Mouse (Mus musculus) megakaryocyte, embryonic 14.5 days (primary cell): Measurements from ENCODE around the gene Sept9. TPM values are rescaled to one million over a fixed set of nuclear protein-coding genes. Genes with fewer than 3 reads are reported as not detected.

Experiments used
- H3K27me3 ChIP-seq: replicated peaks from 2 replicates; pipeline ENCODE3; 2012; ENCODE audit warnings: inconsistent platforms
- H3K36me3 ChIP-seq: replicated peaks from 2 replicates; pipeline ENCODE3; 2012; ENCODE audit warnings: low read length, inconsistent platforms, mixed read lengths
- H3K4me1 ChIP-seq: 2 replicates; pipeline ENCODE4 v1.6.1; 2012; ENCODE audit warnings: inconsistent platforms
- H3K4me3 ChIP-seq: replicated peaks from 2 replicates; pipeline ENCODE3; 2012; ENCODE audit warnings: moderate library complexity, mild to moderate bottlenecking, inconsistent platforms
- H3K9me3 ChIP-seq: 2 replicates; pipeline ENCODE4 v1.6.1; 2012; ENCODE audit warnings: inconsistent platforms
- FLI1 ChIP-seq: IDR thresholded peaks from 2 replicates; pipeline ENCODE4 v1.6.1; 2012; ENCODE audit warnings: low read length, inconsistent platforms, mixed read lengths
- GATA1 ChIP-seq: IDR thresholded peaks from 3 replicates; pipeline ENCODE4 v1.6.1; 2012; ENCODE audit warnings: mixed read lengths, low read length, inconsistent platforms, borderline replicate concordance
- polyA plus RNA-seq: library from polyadenylated mRNA; stranded (reverse); fragments of >175 nt; gene quantifications from 2 replicates; pipeline ENCODE4 v1.2.3, GENCODE M21; 2012; ENCODE audit warnings: low replicate concordance; ENCODE audit not compliant: insufficient read depth

The Sept9 gene
- polyA plus RNA-seq, 1 experiment: 618 TPM

DNA sequence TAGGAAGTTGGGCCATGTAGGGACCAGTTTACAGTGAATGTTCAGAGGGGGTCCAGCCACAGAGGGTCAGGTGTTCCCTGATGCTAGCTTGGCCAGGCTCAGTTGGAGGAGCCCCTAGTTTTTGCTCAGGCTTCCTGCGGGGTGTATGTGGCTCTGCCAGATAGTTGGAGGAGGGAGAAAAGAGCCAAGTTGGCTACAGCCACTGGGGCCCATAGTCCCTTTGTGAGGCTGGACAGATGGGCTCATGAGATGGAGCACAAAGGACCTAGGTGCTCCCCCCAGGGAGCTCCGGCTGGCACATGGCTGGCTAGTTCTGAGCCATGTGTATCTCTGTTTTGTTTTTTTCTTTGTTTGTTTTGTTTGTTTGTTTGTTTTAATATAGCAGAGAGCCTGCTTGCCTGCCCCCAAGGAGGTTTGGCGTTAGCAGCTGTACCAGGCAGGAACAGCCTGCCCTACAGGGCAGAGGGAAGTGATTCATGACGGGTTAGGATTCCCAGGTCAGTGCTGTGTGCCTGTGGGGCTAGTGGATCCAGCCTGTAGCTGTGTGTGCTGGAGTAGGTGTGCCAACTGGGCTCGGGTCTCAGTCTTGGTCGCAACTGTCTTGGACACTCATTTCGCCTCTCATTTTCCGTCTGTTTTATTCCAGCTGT is 69.7 kb downstream of the Sept9 start:
- TF ChIP-seq GATA1 (no peak), FLI1 (no peak)
- H3K9me3 ChIP-seq: no peaks in the 10 kb centered on the region
- H3K27me3 ChIP-seq: peaks cover 86% of the 10 kb centered on the region
- peaks cover 77% of the 10 kb centered on the region for H3K4me1 ChIP-seq
- peak overlapping the region; percentile 64 for H3K4me3 ChIP-seq
- no peaks in the 10 kb centered on the region for H3K36me3 ChIP-seq

- Histone ChIP-seq H3K4me1 (peaks cover 74% of the 10 kb centered on the region), H3K4me3 (no peak overlapping the region), H3K9me3 (no peaks in the 10 kb centered on the region), H3K27me3 (peaks cover 84% of the 10 kb centered on the region), H3K36me3 (no peaks in the 10 kb centered on the region)
- TF ChIP-seq GATA1: no peak
- TF ChIP-seq FLI1: no peak
Observed at GRCm38 (mm10) chr11:117269946-117270345, 70.5 kb downstream of the Sept9 start.

GRCm38 (mm10) chr11:117274973-117275372 is 75.5 kb downstream of the Sept9 start:
- Histone ChIP-seq H3K27me3 (peaks cover 71% of the 10 kb centered on the region), H3K36me3 (no peaks in the 10 kb centered on the region)

GRCm38 (mm10) chr11:117275999-117276398 is 76.5 kb downstream of the Sept9 start:
- Histone ChIP-seq H3K27me3 (peaks cover 67% of the 10 kb centered on the region), H3K4me1 (peaks cover 69% of the 10 kb centered on the region), H3K4me3 (no peak overlapping the region), H3K36me3 (no peaks in the 10 kb centered on the region), H3K9me3 (no peaks in the 10 kb centered on the region)
- no peak for TF ChIP-seq FLI1
- TF ChIP-seq GATA1: no peak

More at GRCm38 (mm10) chr11:117274973-117275372, 75.5 kb downstream of the Sept9 start:
- Histone ChIP-seq H3K4me3 (no peak overlapping the region), H3K4me1 (peaks cover 72% of the 10 kb centered on the region), H3K9me3 (no peaks in the 10 kb centered on the region)
- TF ChIP-seq FLI1: no peak
- TF ChIP-seq GATA1: no peak

DNA sequence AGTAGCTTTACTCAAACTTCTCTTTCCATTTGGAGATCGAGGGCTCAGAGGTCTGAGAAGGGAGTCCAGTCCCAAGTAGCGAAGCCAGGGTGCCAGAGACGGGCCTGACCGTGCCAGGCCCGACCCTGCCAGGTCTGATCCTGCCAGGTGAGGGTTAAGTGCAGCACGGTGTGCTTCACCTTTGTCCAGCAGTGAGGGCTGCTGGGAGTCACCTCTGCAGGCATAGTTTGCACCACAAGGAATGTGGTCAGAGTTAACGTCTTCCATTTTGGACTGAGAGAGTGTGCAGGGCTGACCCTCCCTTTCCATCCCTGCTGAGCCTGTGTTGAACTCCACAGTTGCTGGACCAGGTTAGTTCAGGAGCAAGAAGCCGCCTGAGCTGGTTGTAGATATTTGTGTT is 77.5 kb downstream of the Sept9 start:
- no peaks in the 10 kb centered on the region for H3K36me3 ChIP-seq
- TF ChIP-seq FLI1 (no peak), GATA1 (no peak)
- no peak overlapping the region for H3K4me3 ChIP-seq
- peaks cover 69% of the 10 kb centered on the region for H3K4me1 ChIP-seq
- H3K9me3 ChIP-seq: no peaks in the 10 kb centered on the region
- peaks cover 67% of the 10 kb centered on the region for H3K27me3 ChIP-seq

DNA sequence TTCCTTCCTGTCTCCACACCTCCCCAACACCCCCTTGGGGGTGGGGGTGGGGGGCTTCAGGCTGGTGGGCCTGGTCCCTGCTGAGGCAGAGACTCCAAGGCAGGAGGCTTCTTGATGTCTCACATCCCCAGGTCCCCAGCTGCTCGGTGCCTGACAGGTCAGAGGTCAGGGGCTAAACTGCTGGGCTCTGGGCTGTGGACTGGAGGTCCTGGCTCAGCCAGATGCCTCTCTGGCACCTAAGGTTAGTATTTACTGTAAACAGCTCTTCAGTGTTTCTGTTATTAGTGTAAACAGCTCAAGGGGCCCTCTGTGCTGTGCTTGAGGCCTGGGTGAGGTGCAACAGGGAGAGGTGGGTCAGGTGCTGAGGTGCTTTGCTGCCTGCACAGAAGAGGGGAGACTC is 78.7 kb downstream of the Sept9 start:
- no peak overlapping the region for H3K4me3 ChIP-seq
- H3K27me3 ChIP-seq: peaks cover 71% of the 10 kb centered on the region
- no peaks in the 10 kb centered on the region for H3K36me3 ChIP-seq
- TF ChIP-seq FLI1: no peak
- peaks cover 79% of the 10 kb centered on the region for H3K4me1 ChIP-seq
- no peaks in the 10 kb centered on the region for H3K9me3 ChIP-seq

DNA sequence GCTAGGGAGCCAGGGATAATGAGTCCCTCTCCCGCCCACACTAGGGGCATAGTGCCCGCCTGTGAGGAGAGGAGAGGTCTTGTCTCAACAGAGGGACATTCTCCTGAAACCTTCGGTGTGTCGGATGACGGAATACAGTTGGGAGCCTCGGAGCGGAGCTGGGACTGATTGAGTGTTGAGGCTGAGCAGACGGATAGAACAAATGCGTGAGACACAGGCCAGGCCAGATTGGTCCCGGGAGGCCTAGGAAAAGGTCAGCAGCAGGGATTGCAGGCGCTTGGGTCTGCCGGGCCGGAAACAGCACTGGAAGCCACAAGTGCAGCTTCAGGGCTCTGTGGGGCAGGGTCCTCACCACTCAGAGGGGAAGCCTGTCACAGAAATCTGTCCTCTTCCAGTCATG is 79.1 kb downstream of the Sept9 start:
- TF ChIP-seq FLI1: no peak
- TF ChIP-seq GATA1: no peak
- Histone ChIP-seq H3K36me3 (no peaks in the 10 kb centered on the region), H3K9me3 (no peaks in the 10 kb centered on the region), H3K4me3 (no peak overlapping the region), H3K27me3 (peaks cover 73% of the 10 kb centered on the region), H3K4me1 (peaks cover 79% of the 10 kb centered on the region)

- Histone ChIP-seq H3K4me1 (peaks cover 70% of the 10 kb centered on the region), H3K36me3 (no peaks in the 10 kb centered on the region), H3K27me3 (peaks cover 71% of the 10 kb centered on the region), H3K9me3 (no peaks in the 10 kb centered on the region), H3K4me3 (no peak overlapping the region)
- TF ChIP-seq GATA1 (no peak), FLI1 (no peak)
Observed at GRCm38 (mm10) chr11:117279993-117280392, 80.5 kb downstream of the Sept9 start.

GRCm38 (mm10) chr11:117283048-117283888 is 83.8 kb downstream of the Sept9 start:
- H3K27me3 ChIP-seq: peaks cover 82% of the 10 kb centered on the region
- no peaks in the 10 kb centered on the region for H3K9me3 ChIP-seq
- no peak for TF ChIP-seq FLI1
- TF ChIP-seq GATA1: no peak
- no peak overlapping the region for H3K4me3 ChIP-seq
- H3K4me1 ChIP-seq: peaks cover 47% of the 10 kb centered on the region
- H3K36me3 ChIP-seq: no peaks in the 10 kb centered on the region

- H3K27me3 ChIP-seq: peaks cover 82% of the 10 kb centered on the region
Observed at GRCm38 (mm10) chr11:117283889-117284450, 84.5 kb downstream of the Sept9 start.

More at GRCm38 (mm10) chr11:117283889-117284450, 84.5 kb downstream of the Sept9 start:
- Histone ChIP-seq H3K4me1 (peaks cover 40% of the 10 kb centered on the region), H3K36me3 (no peaks in the 10 kb centered on the region), H3K4me3 (no peak overlapping the region), H3K9me3 (0 out of 2 replicates have a peak, but pooled peaks cover 1% of the 10 kb centered on the region)
- TF ChIP-seq FLI1 (no peak), GATA1 (no peak)
